Mouse (Mus musculus) MEL (cell line): ENCODE data around the gene Exosc10.

Experiments used
- CTCF ChIP-seq, 3 experiments: IDR thresholded peaks in 2 of 3; conservative IDR thresholded peaks in 1 of 3; 2 replicates each; pipeline ENCODE4 v1.5.1; 2011 to 2012; ENCODE audit warnings: low read length in 3 of 3, low read depth in 2 of 3, mild to moderate bottlenecking in 2 of 3, improper control_type of control experiment in 1 of 3, inconsistent platforms in 1 of 3, mixed read lengths in 1 of 3, moderate library complexity in 1 of 3; ENCODE audit not compliant: control insufficient read depth in 1 of 3, insufficient read depth in 1 of 3, poor library complexity in 1 of 3, severe bottlenecking in 1 of 3
- E2F4 ChIP-seq: IDR thresholded peaks from 2 replicates; pipeline ENCODE4 v1.6.1; 2011; ENCODE audit warnings: low read depth, low read length, improper control_type of control experiment, borderline replicate concordance
- MAFK ChIP-seq: IDR thresholded peaks from 2 replicates; pipeline ENCODE4 v1.6.1; 2011; ENCODE audit warnings: low read depth, mild to moderate bottlenecking, low read length, improper control_type of control experiment, borderline replicate concordance
- MAX ChIP-seq: IDR thresholded peaks from 2 replicates; pipeline ENCODE4 v1.6.1; 2011; ENCODE audit warnings: low read length, improper control_type of control experiment
- ZNF384 ChIP-seq: IDR thresholded peaks from 2 replicates; pipeline ENCODE4 v1.6.1; 2012; ENCODE audit warnings: low read depth, mild to moderate bottlenecking, inconsistent platforms, low read length, improper control_type of control experiment

GRCm38 (mm10) chr4:148527158-148527910 is 30.9 kb upstream of the Exosc10 start:
- TF ChIP-seq ZNF384 (no peak), MAFK (no peak), E2F4 (no peak), CTCF (IDR thresholded peaks at IDR 0.05 in 2 of 3, conservative IDR thresholded peaks at IDR 0.05 in 1 of 3; ENCODE audit: control insufficient read depth in 1 of 3, insufficient read depth in 1 of 3, low read depth in 2 of 3, low read length in 3 of 3, poor library complexity in 1 of 3, severe bottlenecking in 1 of 3) (no peak), MAX (no peak)
